Mouse (Mus musculus) megakaryocyte, embryonic 14.5 days (primary cell): ENCODE data around the gene Psenen. TPM values are rescaled to one million over a fixed set of nuclear protein-coding genes. Genes with fewer than 3 reads are reported as not detected.

ENCODE experiments used
- H3K27me3 ChIP-seq: replicated peaks from 2 replicates; pipeline ENCODE3; 2012; ENCODE audit warnings: inconsistent platforms
- H3K36me3 ChIP-seq: replicated peaks from 2 replicates; pipeline ENCODE3; 2012; ENCODE audit warnings: low read length, inconsistent platforms, mixed read lengths
- H3K4me1 ChIP-seq: 2 replicates; pipeline ENCODE4 v1.6.1; 2012; ENCODE audit warnings: inconsistent platforms
- H3K4me3 ChIP-seq: replicated peaks from 2 replicates; pipeline ENCODE3; 2012; ENCODE audit warnings: moderate library complexity, mild to moderate bottlenecking, inconsistent platforms
- H3K9me3 ChIP-seq: 2 replicates; pipeline ENCODE4 v1.6.1; 2012; ENCODE audit warnings: inconsistent platforms
- FLI1 ChIP-seq: IDR thresholded peaks from 2 replicates; pipeline ENCODE4 v1.6.1; 2012; ENCODE audit warnings: low read length, inconsistent platforms, mixed read lengths
- GATA1 ChIP-seq: IDR thresholded peaks from 3 replicates; pipeline ENCODE4 v1.6.1; 2012; ENCODE audit warnings: mixed read lengths, low read length, inconsistent platforms, borderline replicate concordance
- polyA plus RNA-seq: library from polyadenylated mRNA; stranded (reverse); fragments of >175 nt; gene quantifications from 2 replicates; pipeline ENCODE4 v1.2.3, GENCODE M21; 2012; ENCODE audit warnings: low replicate concordance; ENCODE audit not compliant: insufficient read depth

Gene Psenen
- polyA plus RNA-seq, 1 experiment: 77.9 TPM

DNA sequence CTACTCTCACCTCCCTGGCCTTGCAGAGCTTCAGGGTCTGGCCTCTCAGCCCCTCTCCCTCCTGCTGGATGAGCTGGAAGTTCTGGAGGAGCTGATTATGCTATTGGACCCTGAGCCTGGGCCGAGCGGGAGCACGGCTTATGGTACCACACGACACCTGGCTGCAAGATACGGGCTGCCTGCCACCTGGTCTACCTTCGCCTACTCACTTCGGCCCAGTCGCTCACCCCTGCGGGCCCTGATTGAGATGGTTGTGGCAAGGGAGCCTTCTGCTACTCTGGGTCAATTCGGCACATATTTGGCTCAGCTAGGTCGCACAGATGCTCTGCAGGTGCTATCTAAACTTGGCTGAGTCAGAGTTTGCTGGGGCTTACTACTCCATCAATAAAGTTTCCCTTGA is 4.1 kb upstream of the Psenen start:
- no peak overlapping the region for H3K4me3 ChIP-seq
- H3K27me3 ChIP-seq: no peaks in the 10 kb centered on the region
- TF ChIP-seq GATA1: no peak
- no peak for TF ChIP-seq FLI1
- H3K9me3 ChIP-seq: no peaks in the 10 kb centered on the region
- H3K36me3 ChIP-seq: peaks cover 87% of the 10 kb centered on the region
- H3K4me1 ChIP-seq: peaks cover 40% of the 10 kb centered on the region

- TF ChIP-seq FLI1: no peak
- no peak for TF ChIP-seq GATA1
- H3K36me3 ChIP-seq: peaks cover 78% of the 10 kb centered on the region
- H3K4me1 ChIP-seq: peaks cover 45% of the 10 kb centered on the region
- H3K4me3 ChIP-seq: peak overlapping the region; percentile 10
- no peaks in the 10 kb centered on the region for H3K27me3 ChIP-seq
- H3K9me3 ChIP-seq: no peaks in the 10 kb centered on the region
Measured at GRCm38 (mm10) chr7:30566033-30566432, 2.6 kb upstream of the Psenen start.

GRCm38 (mm10) chr7:30564970-30565571 is 1.6 kb upstream of the Psenen start, which contains the start of gene Igflr1:
TSS of gene Igflr1 (plus strand) at chr7:30565427.
- H3K9me3 ChIP-seq: no peaks in the 10 kb centered on the region
- peaks cover 73% of the 10 kb centered on the region for H3K36me3 ChIP-seq
- H3K27me3 ChIP-seq: no peaks in the 10 kb centered on the region
- H3K4me3 ChIP-seq: peak within 1 kb of the TSS; percentile 99
- no peak for TF ChIP-seq GATA1
- TF ChIP-seq FLI1: no peak
- peaks cover 54% of the 10 kb centered on the region for H3K4me1 ChIP-seq

DNA sequence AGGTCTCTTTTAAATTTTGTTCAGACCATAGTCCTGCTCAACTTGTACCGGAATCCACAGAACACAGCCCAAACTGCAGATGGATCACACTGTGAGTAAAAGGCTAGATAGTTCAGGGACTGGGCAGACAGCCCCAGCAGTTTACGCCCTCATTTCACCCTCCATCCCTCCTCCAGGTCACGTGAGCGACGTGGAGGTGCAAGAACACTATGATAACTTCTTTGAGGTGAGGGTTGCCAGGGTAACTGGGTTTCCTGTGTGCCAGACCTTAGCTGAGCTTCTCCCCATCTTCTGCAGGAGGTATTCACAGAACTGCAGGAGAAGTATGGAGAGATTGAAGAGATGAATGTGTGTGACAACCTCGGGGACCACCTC is 466 bp upstream of the Psenen start:
- peaks cover 59% of the 10 kb centered on the region for H3K4me1 ChIP-seq
- H3K4me3 ChIP-seq: peak overlapping the region; percentile 99
- H3K36me3 ChIP-seq: peaks cover 62% of the 10 kb centered on the region
- no peaks in the 10 kb centered on the region for H3K27me3 ChIP-seq
- no peaks in the 10 kb centered on the region for H3K9me3 ChIP-seq
- TF ChIP-seq FLI1 (no peak), GATA1 (no peak)

DNA sequence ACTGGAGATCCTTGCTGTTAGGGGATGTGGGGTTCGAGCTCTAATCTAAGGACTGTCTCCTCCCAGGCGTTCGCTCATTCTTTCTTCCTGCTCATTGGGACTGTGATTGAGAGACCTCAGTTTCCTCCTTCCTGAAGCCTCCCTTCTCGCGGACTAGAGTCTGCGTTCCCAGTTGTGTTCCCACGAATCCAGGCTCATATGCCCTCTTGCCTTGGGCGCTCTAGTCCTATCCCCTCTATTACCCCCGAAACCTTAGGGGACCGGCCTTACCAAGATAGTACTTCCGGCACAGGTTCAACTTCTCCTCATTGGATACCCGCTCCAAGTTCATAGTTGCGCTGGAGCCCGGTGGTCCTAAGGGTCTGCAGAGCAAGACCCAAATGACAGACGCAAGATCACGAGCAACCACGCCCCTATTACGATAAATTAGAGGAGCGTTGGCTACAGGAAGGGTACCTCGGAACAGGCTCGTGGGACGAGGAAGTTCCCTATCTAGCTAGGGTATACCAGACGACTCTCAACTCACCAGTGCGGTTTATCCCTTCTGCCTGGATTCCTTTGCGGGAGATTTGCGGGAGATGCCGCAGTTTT is 806 bp downstream of the Psenen start:
- Histone ChIP-seq H3K36me3 (peaks cover 56% of the 10 kb centered on the region), H3K4me3 (peak overlapping the region; percentile 99), H3K9me3 (no peaks in the 10 kb centered on the region), H3K27me3 (no peaks in the 10 kb centered on the region), H3K4me1 (peaks cover 70% of the 10 kb centered on the region)
- TF ChIP-seq GATA1: no peak
- no peak for TF ChIP-seq FLI1

DNA sequence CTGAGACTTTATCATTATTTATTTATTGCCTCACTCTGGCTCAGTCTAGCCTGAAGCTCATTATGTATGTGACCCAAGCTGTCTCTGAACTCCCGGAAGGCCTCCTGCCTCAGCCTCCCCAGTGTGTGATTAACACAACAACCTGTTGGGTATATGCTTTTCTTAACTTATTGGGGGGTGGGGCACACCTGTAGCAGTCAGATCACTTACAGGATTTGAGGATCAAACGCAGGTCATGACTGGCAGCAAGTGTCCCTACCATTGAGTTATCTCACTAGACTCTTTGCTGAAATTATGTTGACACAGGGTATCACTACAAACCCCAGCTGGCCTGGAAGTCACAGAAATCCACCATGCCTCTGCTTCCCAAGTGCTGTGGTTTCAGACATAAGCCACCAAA is 3.1 kb downstream of the Psenen start:
- Histone ChIP-seq H3K4me3 (peak overlapping the region; percentile 96), H3K27me3 (no peaks in the 10 kb centered on the region), H3K9me3 (no peaks in the 10 kb centered on the region), H3K4me1 (peaks cover 74% of the 10 kb centered on the region), H3K36me3 (peaks cover 56% of the 10 kb centered on the region)
- TF ChIP-seq FLI1 (no peak), GATA1 (no peak)

GRCm38 (mm10) chr7:30559443-30559954 is 3.9 kb downstream of the Psenen start, which contains the start of gene Lin37:
TSS of gene Lin37 (minus strand) at chr7:30559838.
- peaks cover 66% of the 10 kb centered on the region for H3K4me1 ChIP-seq

GRCm38 (mm10) chr7:30558656-30559442 is 4.6 kb downstream of the Psenen start:
- H3K9me3 ChIP-seq: no peaks in the 10 kb centered on the region
- peaks cover 56% of the 10 kb centered on the region for H3K36me3 ChIP-seq
- H3K4me1 ChIP-seq: peaks cover 66% of the 10 kb centered on the region
- no peak for TF ChIP-seq GATA1
- no peak for TF ChIP-seq FLI1
- H3K4me3 ChIP-seq: peak overlapping the region; percentile 96
- H3K27me3 ChIP-seq: no peaks in the 10 kb centered on the region

More at GRCm38 (mm10) chr7:30559443-30559954, 3.9 kb downstream of the Psenen start, which contains the start of gene Lin37:
- TF ChIP-seq GATA1 (no peak), FLI1 (no peak)
- H3K4me3 ChIP-seq: peak within 1 kb of the TSS; percentile 96
- no peaks in the 10 kb centered on the region for H3K27me3 ChIP-seq
- peaks cover 56% of the 10 kb centered on the region for H3K36me3 ChIP-seq
- no peaks in the 10 kb centered on the region for H3K9me3 ChIP-seq

DNA sequence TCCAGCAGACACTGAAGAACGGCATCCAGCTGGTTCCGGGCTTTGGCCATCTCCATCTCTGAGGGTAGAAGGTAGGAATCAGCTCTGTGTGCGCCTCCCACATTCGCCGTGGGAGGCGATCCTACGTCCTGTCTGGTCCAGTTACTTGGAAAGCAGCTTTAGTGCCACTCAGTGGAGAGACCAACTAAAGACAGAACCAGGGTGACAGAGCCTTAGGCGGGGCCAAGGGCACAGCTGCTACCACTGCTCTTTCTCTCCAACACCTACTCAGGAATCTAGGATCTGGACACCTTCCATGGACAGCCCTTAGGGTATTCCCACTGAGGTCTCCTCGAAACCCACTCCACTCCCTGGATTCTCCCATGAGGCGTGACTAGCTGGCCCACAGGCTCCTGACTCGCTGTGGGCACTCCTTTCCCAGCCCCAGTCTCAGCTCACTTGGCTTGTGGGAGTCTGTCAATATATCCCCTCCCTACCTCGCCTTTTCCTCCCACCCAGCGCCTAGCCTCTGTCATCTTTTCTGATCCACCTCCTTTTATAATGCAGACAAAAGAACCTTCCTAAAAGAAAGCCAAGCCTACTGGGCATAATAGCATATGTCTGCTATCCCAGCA is 5.4 kb downstream of the Psenen start:
- H3K4me3 ChIP-seq: peak overlapping the region; percentile 96
- peaks cover 70% of the 10 kb centered on the region for H3K4me1 ChIP-seq
- TF ChIP-seq FLI1 (no peak), GATA1 (no peak)
- H3K9me3 ChIP-seq: no peaks in the 10 kb centered on the region
- H3K27me3 ChIP-seq: no peaks in the 10 kb centered on the region
- peaks cover 59% of the 10 kb centered on the region for H3K36me3 ChIP-seq
